Mouse (Mus musculus): ENCODE results near the gene Cyb561a3. TPM values are rescaled to one million over a fixed set of nuclear protein-coding genes. Genes with fewer than 3 reads are reported as not detected.

Gene Cyb561a3
- polyA plus RNA-seq, 1 experiment from 2014 or later = 16.7 TPM

- Histone ChIP-seq H3K9me3 (no peaks in the 10 kb centered on the region), H3K36me3 (replicated peaks) (peaks cover 67% of the 10 kb centered on the region), H3K4me1 (no peaks in the 10 kb centered on the region), H3K27ac (no peak overlapping the region), H3K4me3 (no peak overlapping the region), H3K27me3 (ENCODE audit: poor library complexity, severe bottlenecking) (no peaks in the 10 kb centered on the region)
- WGBS = 96% methylated on average over 6 of the region's 6 CpGs
- no peak for DNase-seq (ENCODE audit: extremely low spot score, low spot score)
Measured at GRCm38 (mm10) chr19:10569627-10570026, 7.3 kb upstream of the Cyb561a3 start.

GRCm38 (mm10) chr19:10580102-10580501, 3.1 kb downstream of the Cyb561a3 start:
- Histone ChIP-seq H3K27me3 (ENCODE audit: poor library complexity, severe bottlenecking) (no peaks in the 10 kb centered on the region), H3K27ac (no peak overlapping the region), H3K9me3 (no peaks in the 10 kb centered on the region), H3K36me3 (replicated peaks) (peaks cover 10% of the 10 kb centered on the region), H3K4me1 (peaks cover 30% of the 10 kb centered on the region), H3K4me3 (no peak overlapping the region)
- 82% methylated on average over 3 of the region's 3 CpGs for WGBS
- no peak for DNase-seq (ENCODE audit: extremely low spot score, low spot score)

- no peak for DNase-seq (ENCODE audit: extremely low spot score, low spot score)
- no peak overlapping the region for H3K27ac ChIP-seq
- 83% methylated on average over 3 of the region's 3 CpGs for WGBS
- no peaks in the 10 kb centered on the region for H3K27me3 ChIP-seq (ENCODE audit: poor library complexity, severe bottlenecking)
- H3K4me3 ChIP-seq = no peak overlapping the region
- H3K9me3 ChIP-seq = no peaks in the 10 kb centered on the region
- peaks cover 7% of the 10 kb centered on the region; the same call in 1 of the 2 replicates for H3K36me3 ChIP-seq (replicated peaks)
- peaks cover 27% of the 10 kb centered on the region for H3K4me1 ChIP-seq
Measured at GRCm38 (mm10) chr19:10580761-10581160, 3.8 kb downstream of the Cyb561a3 start.

- H3K27ac ChIP-seq = no peak overlapping the region
- H3K36me3 ChIP-seq (replicated peaks) = peaks cover 7% of the 10 kb centered on the region; the same call in 1 of the 2 replicates
- no peaks in the 10 kb centered on the region for H3K9me3 ChIP-seq
- H3K27me3 ChIP-seq (ENCODE audit: poor library complexity, severe bottlenecking) = no peaks in the 10 kb centered on the region
- peaks cover 17% of the 10 kb centered on the region for H3K4me1 ChIP-seq
- no peak for DNase-seq (ENCODE audit: extremely low spot score, low spot score)
- WGBS = 86% methylated on average over 6 of the region's 6 CpGs
- no peak overlapping the region for H3K4me3 ChIP-seq
Measured at GRCm38 (mm10) chr19:10581984-10582383, 5.0 kb downstream of the Cyb561a3 start.

GRCm38 (mm10) chr19:10583550-10584146, 6.7 kb downstream of the Cyb561a3 start:
- peaks cover 5% of the 10 kb centered on the region for H3K4me1 ChIP-seq
- no peak overlapping the region for H3K27ac ChIP-seq
- peaks cover 14% of the 10 kb centered on the region; the same call in 1 of the 2 replicates for H3K36me3 ChIP-seq (replicated peaks)
- H3K9me3 ChIP-seq = no peaks in the 10 kb centered on the region
- no peak overlapping the region for H3K4me3 ChIP-seq
- H3K27me3 ChIP-seq (ENCODE audit: poor library complexity, severe bottlenecking) = no peaks in the 10 kb centered on the region
- no peak for DNase-seq (ENCODE audit: extremely low spot score, low spot score)
- WGBS = 87% methylated on average over 7 of the region's 7 CpGs

GRCm38 (mm10) chr19:10585112-10585511, 8.1 kb downstream of the Cyb561a3 start:
- H3K4me3 ChIP-seq = no peak overlapping the region
- no peaks in the 10 kb centered on the region for H3K27me3 ChIP-seq (ENCODE audit: poor library complexity, severe bottlenecking)
- 90% methylated on average over 8 of the region's 8 CpGs for WGBS
- H3K36me3 ChIP-seq (replicated peaks) = peaks cover 15% of the 10 kb centered on the region; the same call in 1 of the 2 replicates
- H3K4me1 ChIP-seq = peaks cover 11% of the 10 kb centered on the region
- DNase-seq (ENCODE audit: extremely low spot score, low spot score) = no peak
- H3K9me3 ChIP-seq = no peaks in the 10 kb centered on the region
- no peak overlapping the region for H3K27ac ChIP-seq

- Histone ChIP-seq H3K27ac (no peak overlapping the region), H3K27me3 (ENCODE audit: poor library complexity, severe bottlenecking) (no peaks in the 10 kb centered on the region), H3K9me3 (no peaks in the 10 kb centered on the region), H3K36me3 (replicated peaks) (peaks cover 21% of the 10 kb centered on the region), H3K4me1 (peaks cover 11% of the 10 kb centered on the region), H3K4me3 (no peak overlapping the region)
- no peak for DNase-seq (ENCODE audit: extremely low spot score, low spot score)
- 84% methylated on average over 7 of the region's 8 CpGs for WGBS
Measured at GRCm38 (mm10) chr19:10587231-10587630, 10.3 kb downstream of the Cyb561a3 start.

GRCm38 (mm10) chr19:10589127-10589857, 12.3 kb downstream of the Cyb561a3 start:
- DNase-seq (ENCODE audit: extremely low spot score, low spot score) = no peak
- WGBS = 70% methylated on average over 5 of the region's 5 CpGs

GRCm38 (mm10) chr19:10590301-10590700, 13.3 kb downstream of the Cyb561a3 start:
- WGBS = 70% methylated on average over 3 of the region's 3 CpGs
- H3K36me3 ChIP-seq (replicated peaks) = peaks cover 48% of the 10 kb centered on the region
- H3K9me3 ChIP-seq = no peaks in the 10 kb centered on the region
- H3K4me1 ChIP-seq = peaks cover 11% of the 10 kb centered on the region
- no peak overlapping the region for H3K27ac ChIP-seq
- no peak for DNase-seq (ENCODE audit: extremely low spot score, low spot score)
- H3K4me3 ChIP-seq = no peak overlapping the region
- no peaks in the 10 kb centered on the region for H3K27me3 ChIP-seq (ENCODE audit: poor library complexity, severe bottlenecking)

More at GRCm38 (mm10) chr19:10589127-10589857, 12.3 kb downstream of the Cyb561a3 start:
- Histone ChIP-seq H3K27ac (peak overlapping the region; percentile 52), H3K4me3 (no peak overlapping the region), H3K27me3 (ENCODE audit: poor library complexity, severe bottlenecking) (no peaks in the 10 kb centered on the region), H3K36me3 (replicated peaks) (peaks cover 38% of the 10 kb centered on the region), H3K4me1 (peaks cover 11% of the 10 kb centered on the region), H3K9me3 (no peaks in the 10 kb centered on the region)

- Histone ChIP-seq H3K27ac (no peak overlapping the region), H3K4me1 (peaks cover 11% of the 10 kb centered on the region), H3K36me3 (replicated peaks) (peaks cover 63% of the 10 kb centered on the region), H3K9me3 (no peaks in the 10 kb centered on the region), H3K4me3 (no peak overlapping the region), H3K27me3 (ENCODE audit: poor library complexity, severe bottlenecking) (no peaks in the 10 kb centered on the region)
- DNase-seq (ENCODE audit: extremely low spot score, low spot score) = no peak
- WGBS = 94% methylated on average over 6 of the region's 6 CpGs
Measured at GRCm38 (mm10) chr19:10591659-10592377, 14.8 kb downstream of the Cyb561a3 start.

- Histone ChIP-seq H3K27ac (no peak overlapping the region), H3K36me3 (replicated peaks) (peaks cover 71% of the 10 kb centered on the region), H3K9me3 (no peaks in the 10 kb centered on the region), H3K4me1 (peaks cover 11% of the 10 kb centered on the region), H3K27me3 (ENCODE audit: poor library complexity, severe bottlenecking) (no peaks in the 10 kb centered on the region), H3K4me3 (no peak overlapping the region)
- DNase-seq (ENCODE audit: extremely low spot score, low spot score) = no peak
- WGBS = 45% methylated on average over 3 of the region's 3 CpGs
Measured at GRCm38 (mm10) chr19:10598188-10598587, 21.2 kb downstream of the Cyb561a3 start.

GRCm38 (mm10) chr19:10599648-10600047, 22.7 kb downstream of the Cyb561a3 start:
- H3K9me3 ChIP-seq = no peaks in the 10 kb centered on the region
- no peaks in the 10 kb centered on the region for H3K27me3 ChIP-seq (ENCODE audit: poor library complexity, severe bottlenecking)
- no peak overlapping the region for H3K27ac ChIP-seq
- peaks cover 57% of the 10 kb centered on the region for H3K36me3 ChIP-seq (replicated peaks)
- no peak overlapping the region for H3K4me3 ChIP-seq
- peaks cover 26% of the 10 kb centered on the region for H3K4me1 ChIP-seq
- no peak for DNase-seq (ENCODE audit: extremely low spot score, low spot score)
- 97% methylated on average over 2 of the region's 2 CpGs for WGBS
